Mouse (Mus musculus): Measurements from ENCODE around the gene Fkrp.
A peak's percentile ranks its signal among the peaks of the same experiment; 100 is the strongest.

GRCm38 (mm10) chr7:16783224-16783688, 33.3 kb downstream of the Fkrp start:
- TF ChIP-seq CTCF (IDR thresholded peaks at IDR 0.05; ENCODE audit: control insufficient read depth, insufficient read depth, low read length) (no peak), POLR2A (IDR thresholded peaks at IDR 0.05; ENCODE audit: borderline replicate concordance, control insufficient read depth, low read depth, low read length) (peak; percentile 81)
